Mouse (Mus musculus): ENCODE results near the gene Tkt.
"Not testable (repeated sequence)": the region's sequence is repeated elsewhere in the genome, so short reads cannot be mapped to it uniquely, and the experiment has no call there.

The Tkt gene

GRCm38 (mm10) chr14:30548131-30548720 is at the start of gene Tkt:
TSS of gene Tkt (plus strand) at chr14:30548359.
- ATAC-seq (ENCODE audit: low TSS enrichment), result peak; percentile 38

DNA sequence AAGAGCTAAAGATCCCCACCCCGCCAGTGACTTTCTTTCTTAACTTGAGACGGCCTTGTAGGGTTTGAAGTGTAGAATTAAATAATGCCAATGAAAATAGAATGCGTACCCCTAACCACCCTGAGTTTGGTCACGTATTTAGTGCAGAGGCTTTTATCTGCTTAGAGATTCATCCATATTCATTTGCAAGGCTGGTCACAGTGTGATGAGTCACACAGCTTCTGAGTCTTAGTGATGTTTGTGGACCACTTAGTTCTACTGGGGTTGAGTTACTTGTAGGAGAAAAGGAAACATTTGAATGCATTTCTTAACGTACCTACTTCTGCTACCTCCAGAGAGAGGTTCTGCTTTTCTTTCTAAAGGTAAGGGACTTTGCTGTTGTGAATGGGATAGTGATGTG is 43.2 kb upstream of the Tkt start:
- peak; percentile 88 for ATAC-seq (ENCODE audit: low TSS enrichment)

DNA sequence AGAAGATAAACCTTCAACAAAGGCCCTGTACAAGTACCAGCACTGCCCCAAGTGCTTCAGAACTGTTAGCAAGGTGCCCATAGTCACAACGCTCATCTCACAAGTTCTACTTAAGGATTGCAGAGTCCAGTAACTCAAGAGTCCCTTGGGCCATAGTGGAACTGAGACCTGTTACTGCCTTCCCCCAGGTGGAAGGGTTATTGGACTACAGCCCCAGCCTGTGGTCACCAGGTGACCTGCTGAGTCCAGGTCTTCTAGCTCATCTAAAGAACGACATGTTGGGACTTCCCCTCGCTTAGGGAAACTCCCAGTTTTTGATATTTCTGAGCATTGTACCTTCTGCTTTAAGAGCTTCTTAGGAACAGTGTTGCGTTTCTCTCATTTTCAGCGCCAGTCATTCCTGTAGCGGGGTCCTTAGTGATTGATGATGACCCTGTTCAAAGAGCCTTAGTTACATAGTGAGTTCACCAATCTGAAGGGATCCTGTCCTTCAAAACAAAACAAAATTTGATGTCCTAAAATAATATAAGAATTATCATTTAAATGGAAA is 37.9 kb upstream of the Tkt start:
- no peak for ATAC-seq (ENCODE audit: low TSS enrichment)

DNA sequence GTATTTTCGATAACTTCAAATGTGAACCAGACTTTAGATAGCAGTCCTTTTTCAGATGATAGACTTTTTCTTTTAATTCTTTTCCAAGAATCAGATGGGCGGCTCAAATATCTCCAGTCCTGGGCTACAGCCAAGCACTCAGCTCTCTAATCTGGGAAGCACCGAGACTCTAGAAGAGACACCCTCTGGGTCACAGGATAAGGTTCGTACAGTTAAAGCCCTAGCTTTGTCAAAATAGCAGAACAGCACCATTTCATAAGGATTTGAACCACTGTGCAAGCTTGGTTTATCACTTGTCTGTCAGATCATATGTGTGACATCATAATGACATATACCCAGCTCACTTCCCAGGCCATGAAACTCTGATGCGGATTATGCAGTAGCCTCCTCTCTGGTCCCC is 35.3 kb upstream of the Tkt start:
- no peak for ATAC-seq (ENCODE audit: low TSS enrichment)

GRCm38 (mm10) chr14:30515931-30516723 is 32.0 kb upstream of the Tkt start:
- peak; percentile 66; the same call in 1 of the 2 replicates for ATAC-seq (ENCODE audit: low TSS enrichment)

- ATAC-seq (ENCODE audit: low TSS enrichment), result no peak
Observed at GRCm38 (mm10) chr14:30519323-30519722, 28.8 kb upstream of the Tkt start.

GRCm38 (mm10) chr14:30523356-30523755 is 24.8 kb upstream of the Tkt start:
- ATAC-seq (ENCODE audit: low TSS enrichment), result peak; percentile 88

DNA sequence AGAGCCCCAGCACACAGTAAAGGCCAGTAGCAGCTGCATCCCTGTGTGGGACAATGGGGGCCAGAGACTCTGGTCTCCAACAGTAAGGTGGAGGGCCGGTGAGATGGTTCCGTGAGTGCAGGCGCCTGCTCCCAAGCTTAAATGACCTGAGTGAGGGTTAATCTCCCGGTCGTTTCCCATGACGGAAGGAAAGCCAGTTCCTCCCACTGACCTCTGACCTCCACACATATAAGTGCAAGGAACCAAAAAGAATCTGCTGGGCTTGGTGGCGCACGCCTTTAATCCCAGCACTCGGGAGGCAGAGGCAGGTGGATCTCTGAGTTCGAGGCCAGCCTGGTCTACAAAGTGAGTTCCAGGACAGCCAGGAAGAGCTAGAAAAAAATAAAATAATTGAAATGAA is 19.8 kb upstream of the Tkt start:
- ATAC-seq (ENCODE audit: low TSS enrichment), result no peak

- no peak for ATAC-seq (ENCODE audit: low TSS enrichment)
Observed at GRCm38 (mm10) chr14:30528961-30529360, 19.2 kb upstream of the Tkt start.

DNA sequence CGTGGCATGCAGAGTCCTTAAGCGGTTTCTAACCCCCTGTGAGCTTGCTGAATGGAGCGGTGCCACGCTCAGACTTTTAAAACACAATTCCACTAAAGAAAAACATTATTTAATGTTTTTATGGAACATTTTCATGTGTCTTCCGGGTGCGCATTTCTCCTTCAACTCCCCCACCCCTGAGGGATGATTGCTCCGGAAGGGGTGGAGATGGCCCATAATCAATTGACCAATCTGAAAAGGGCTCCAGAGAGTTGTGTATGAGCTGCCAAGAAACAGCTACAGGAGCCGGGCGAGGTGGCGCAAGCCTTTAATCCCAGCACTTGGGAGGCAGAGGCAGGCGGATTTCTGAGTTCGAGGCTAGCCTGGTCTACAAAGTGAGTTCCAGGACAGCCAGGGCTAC is 18.7 kb upstream of the Tkt start:
- no peak for ATAC-seq (ENCODE audit: low TSS enrichment)

GRCm38 (mm10) chr14:30530726-30531269 is 17.4 kb upstream of the Tkt start:
- ATAC-seq (ENCODE audit: low TSS enrichment), result no peak

- ATAC-seq (ENCODE audit: low TSS enrichment), result no peak
Observed at GRCm38 (mm10) chr14:30531431-30531830, 16.7 kb upstream of the Tkt start.

- ATAC-seq (ENCODE audit: low TSS enrichment), result peak; percentile 27; the same call in 1 of the 2 replicates
Observed at GRCm38 (mm10) chr14:30531896-30532295, 16.3 kb upstream of the Tkt start.

- ATAC-seq (ENCODE audit: low TSS enrichment), result no peak
Observed at GRCm38 (mm10) chr14:30533780-30534450, 14.2 kb upstream of the Tkt start.

GRCm38 (mm10) chr14:30541541-30541940 is 6.6 kb upstream of the Tkt start:
- peak; percentile 74 for ATAC-seq (ENCODE audit: low TSS enrichment)

DNA sequence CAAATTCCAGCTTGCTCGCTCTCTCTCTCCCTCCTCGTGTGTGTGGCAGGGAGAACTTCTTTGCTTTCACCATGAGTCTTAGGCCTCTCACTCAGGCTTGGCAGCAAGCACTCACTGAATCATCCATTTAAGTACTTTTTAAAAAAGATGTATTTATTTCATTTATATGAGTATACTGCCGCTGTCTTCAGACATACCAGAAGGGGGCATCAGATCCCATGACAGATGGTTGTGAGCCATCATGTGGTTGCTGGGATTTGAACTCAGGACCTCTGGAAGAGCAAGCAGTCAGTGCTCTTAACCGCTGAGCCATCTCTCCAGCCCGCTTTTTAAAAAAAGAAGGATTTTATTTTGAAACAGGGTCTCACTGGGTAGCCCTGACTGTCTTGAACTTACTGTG is 4.8 kb upstream of the Tkt start:
- not testable (repeated sequence) for ATAC-seq (ENCODE audit: low TSS enrichment)

- peak; percentile 82 for ATAC-seq (ENCODE audit: low TSS enrichment)
Observed at GRCm38 (mm10) chr14:30548965-30549776, 1.0 kb downstream of the Tkt start.

DNA sequence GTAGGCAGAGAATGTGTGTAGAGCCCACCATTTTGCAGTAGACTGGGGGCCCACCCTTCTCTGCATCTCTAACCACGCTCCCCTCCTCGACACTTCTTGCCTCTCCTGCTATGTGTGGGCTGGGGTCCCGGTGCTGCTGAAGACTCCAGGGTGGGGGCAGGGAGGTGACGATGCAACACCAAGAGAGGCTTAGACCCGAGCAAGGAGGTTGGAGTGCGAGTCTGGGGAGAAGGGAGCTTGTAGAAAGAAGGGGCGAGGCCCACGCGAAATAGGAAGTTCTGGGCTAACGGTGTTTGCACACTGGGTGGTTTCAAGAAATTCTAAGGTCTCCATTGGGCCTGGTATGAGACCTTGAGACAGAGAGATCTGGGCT is 1.6 kb downstream of the Tkt start:
- ATAC-seq (ENCODE audit: low TSS enrichment), result no peak

GRCm38 (mm10) chr14:30550232-30551070 is 2.3 kb downstream of the Tkt start:
- ATAC-seq (ENCODE audit: low TSS enrichment), result no peak

DNA sequence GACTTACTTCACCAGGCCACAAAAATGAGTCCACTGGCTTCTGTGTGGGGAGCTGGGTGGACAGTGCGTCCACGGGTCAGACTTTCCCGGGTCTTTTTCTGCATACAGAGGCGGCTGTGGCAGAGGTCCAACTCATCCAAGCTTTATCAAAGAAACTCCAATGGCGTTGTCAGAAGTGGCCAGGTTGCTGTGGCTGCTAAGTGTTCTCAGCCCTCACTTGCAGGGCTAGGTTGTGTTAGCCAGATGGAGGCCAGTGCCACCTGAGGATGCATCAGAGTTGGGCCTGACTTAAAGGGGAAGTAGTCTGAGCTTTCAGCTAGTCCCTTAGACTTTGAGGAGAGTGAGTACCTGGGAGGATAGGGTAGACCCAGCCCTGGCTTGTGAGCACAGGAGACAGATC is 3.4 kb downstream of the Tkt start:
- ATAC-seq (ENCODE audit: low TSS enrichment), result no peak

GRCm38 (mm10) chr14:30551981-30552380 is 3.8 kb downstream of the Tkt start:
- ATAC-seq (ENCODE audit: low TSS enrichment), result no peak

Measured in frontal cortex, adult (tissue).